Mouse (Mus musculus) macrophage (primary cell): ENCODE results near the gene Clstn3. TPM values are rescaled to one million over a fixed set of nuclear protein-coding genes. Genes with fewer than 3 reads are reported as not detected.

Experiments used
- H3K27ac ChIP-seq: fragments of 350-480 bp; formaldehyde crosslinking; 2 replicates; pipeline ENCODE4 v1.9.0; 2021
- H3K36me3 ChIP-seq: fragments of 350-480 bp; formaldehyde crosslinking; 2 replicates; pipeline ENCODE4 v1.9.0; 2021; ENCODE audit errors: inconsistent target
- H3K4me3 ChIP-seq: fragments of 350-480 bp; formaldehyde crosslinking; 2 replicates; pipeline ENCODE4 v1.9.0; 2021; ENCODE audit errors: inconsistent target
- H3K79me2 ChIP-seq: fragments of 350-480 bp; formaldehyde crosslinking; 2 replicates; pipeline ENCODE4 v1.9.0; 2021; ENCODE audit errors: inconsistent target
- WGBS: methylation state at CpG from one replicate; pipeline ENCODE4 v1.1.7; 2026; ENCODE audit warnings: inconsistent platforms; ENCODE audit not compliant: missing documents; 5-methylcytosine and 5-hydroxymethylcytosine counted together
- polyA plus RNA-seq: library from polyadenylated mRNA; stranded (reverse); fragments of 250-400 nt; gene quantifications from 3 replicates; pipeline ENCODE4 v1.2.4, GENCODE M21; 2018; ENCODE audit warnings: inconsistent platforms

Gene Clstn3
- polyA plus RNA-seq, 1 experiment from 2014 or later = 0.34 TPM

DNA sequence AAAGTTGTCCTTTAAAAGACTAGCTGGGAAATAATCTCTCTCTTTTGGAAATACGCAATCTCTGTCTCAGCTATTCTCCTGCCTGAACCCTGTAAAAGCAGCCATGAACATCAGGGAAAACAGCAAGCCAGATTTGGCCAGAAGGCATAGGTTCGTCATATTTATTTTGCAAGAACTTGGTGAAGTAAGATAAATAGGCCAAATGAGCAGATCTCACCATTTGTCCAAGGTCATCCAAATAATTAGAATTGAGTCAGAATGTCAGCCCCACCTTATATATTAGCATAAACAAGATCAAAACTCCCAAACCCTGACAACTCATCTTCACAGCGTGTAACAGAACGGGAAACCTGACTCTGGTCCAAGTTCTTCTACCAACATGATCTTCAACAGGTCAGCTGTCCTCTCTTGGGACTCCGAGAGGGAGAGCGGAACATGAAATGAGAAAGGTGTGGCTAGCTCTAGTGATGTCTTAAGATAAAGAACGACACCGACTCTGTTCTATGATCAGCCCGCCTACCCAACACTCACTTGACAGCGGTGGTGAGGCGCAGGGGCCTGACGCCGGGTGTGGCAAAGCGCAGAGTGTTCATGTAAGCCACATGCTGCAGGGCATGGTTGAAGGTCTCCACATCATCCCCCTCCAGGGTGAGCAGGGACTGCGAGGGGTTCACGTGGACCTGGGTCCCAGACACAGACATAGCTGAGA lies 15.5 kb downstream of the Clstn3 start:
- WGBS = 95% methylated on average over 13 of the region's 16 CpGs
- Histone ChIP-seq H3K79me2 (no peaks in the 10 kb centered on the region), H3K36me3 (no peaks in the 10 kb centered on the region), H3K27ac (no peak overlapping the region), H3K4me3 (no peak overlapping the region)

DNA sequence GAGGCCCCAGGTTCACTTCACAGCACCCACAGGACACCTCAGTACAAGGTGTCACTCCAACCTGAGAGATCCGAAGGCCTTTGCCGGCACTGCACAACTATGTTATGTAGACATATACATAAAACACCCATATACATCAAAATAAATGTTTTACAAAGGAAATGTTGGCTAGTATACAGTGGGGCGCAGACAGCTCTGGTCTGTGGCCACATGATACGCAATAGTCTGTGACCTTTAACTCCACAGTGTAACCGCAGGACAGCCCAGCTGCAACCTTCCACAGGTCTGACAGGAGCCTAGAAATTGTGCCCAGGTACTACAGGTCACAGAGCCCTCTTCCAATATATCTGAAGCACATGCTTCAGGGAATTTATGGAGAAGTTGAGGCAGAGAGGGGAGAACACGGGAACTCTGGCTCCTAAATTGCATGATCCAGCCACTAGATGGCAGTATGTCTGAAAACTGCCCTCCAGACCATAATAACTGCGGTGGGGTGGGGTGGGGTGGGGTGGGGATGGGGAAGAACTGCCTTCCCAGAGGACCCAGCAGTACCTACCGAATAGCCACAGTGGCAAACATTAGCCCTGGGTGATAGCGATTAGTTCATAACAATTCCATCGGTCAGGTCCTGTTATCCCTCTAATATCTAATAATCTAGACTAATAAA lies 16.3 kb downstream of the Clstn3 start:
- Histone ChIP-seq H3K27ac (no peak overlapping the region), H3K79me2 (no peaks in the 10 kb centered on the region), H3K4me3 (no peak overlapping the region), H3K36me3 (no peaks in the 10 kb centered on the region)
- WGBS = 71% methylated on average over 10 of the region's 10 CpGs

DNA sequence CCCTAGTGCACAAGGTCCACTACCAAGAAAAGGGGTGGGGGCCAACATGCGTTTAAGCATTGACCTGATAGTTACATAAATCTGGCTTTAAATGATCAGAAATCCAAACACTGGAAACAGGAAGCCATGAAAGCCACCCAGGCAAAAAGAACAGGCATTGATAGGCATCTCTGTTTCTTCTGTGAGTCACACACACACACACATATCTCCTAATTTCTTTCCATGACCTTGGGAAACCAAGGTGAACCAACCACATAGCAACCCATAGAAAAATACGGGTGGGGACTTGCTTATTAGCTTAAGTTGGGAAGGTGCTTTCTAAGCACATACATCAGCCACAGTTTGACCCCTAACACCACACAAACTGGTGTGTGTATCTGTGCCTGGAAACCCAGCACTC lies 17.2 kb downstream of the Clstn3 start:
- Histone ChIP-seq H3K79me2 (no peaks in the 10 kb centered on the region), H3K27ac (no peak overlapping the region), H3K4me3 (no peak overlapping the region), H3K36me3 (no peaks in the 10 kb centered on the region)
- WGBS = 83% methylated on average over 2 of the region's 2 CpGs

- no peaks in the 10 kb centered on the region for H3K36me3 ChIP-seq
- no peaks in the 10 kb centered on the region for H3K79me2 ChIP-seq
- no peak overlapping the region for H3K27ac ChIP-seq
- 97% methylated on average over 9 of the region's 9 CpGs for WGBS
- no peak overlapping the region for H3K4me3 ChIP-seq
Observed at GRCm38 (mm10) chr6:124446459-124446858, 18.1 kb downstream of the Clstn3 start.

- no peak overlapping the region for H3K4me3 ChIP-seq
- WGBS = 94% methylated on average over 2 of the region's 2 CpGs
- no peaks in the 10 kb centered on the region for H3K79me2 ChIP-seq
- no peaks in the 10 kb centered on the region for H3K36me3 ChIP-seq
- H3K27ac ChIP-seq = no peak overlapping the region
Observed at GRCm38 (mm10) chr6:124446024-124446423, 18.6 kb downstream of the Clstn3 start.

DNA sequence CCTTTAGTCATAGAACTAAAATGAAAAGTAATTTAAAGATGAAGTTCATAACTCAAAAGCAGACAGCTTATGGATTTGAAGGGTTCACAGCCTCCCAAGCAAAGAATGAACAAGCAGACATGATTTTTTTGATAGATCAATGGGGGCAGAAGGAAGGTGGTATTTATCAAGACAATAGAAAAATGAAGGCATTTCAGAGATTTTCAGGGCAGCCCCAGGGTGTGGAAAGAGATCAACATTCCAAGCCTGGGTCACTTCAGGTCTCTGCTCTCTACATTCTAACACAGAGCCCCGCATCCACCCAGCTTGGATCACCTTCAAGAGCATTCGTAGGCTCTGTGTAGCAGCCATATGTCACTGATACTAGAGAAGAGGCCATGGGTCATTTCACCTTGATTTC lies 21.3 kb downstream of the Clstn3 start:
- H3K36me3 ChIP-seq = no peaks in the 10 kb centered on the region
- no peaks in the 10 kb centered on the region for H3K79me2 ChIP-seq
- H3K4me3 ChIP-seq = no peak overlapping the region
- WGBS = 94% methylated on average over 2 of the region's 2 CpGs
- no peak overlapping the region for H3K27ac ChIP-seq

- Histone ChIP-seq H3K27ac (no peak overlapping the region), H3K79me2 (no peaks in the 10 kb centered on the region), H3K4me3 (no peak overlapping the region), H3K36me3 (no peaks in the 10 kb centered on the region)
- 93% methylated on average over 6 of the region's 7 CpGs for WGBS
Observed at GRCm38 (mm10) chr6:124436245-124436644, 28.3 kb downstream of the Clstn3 start.

DNA sequence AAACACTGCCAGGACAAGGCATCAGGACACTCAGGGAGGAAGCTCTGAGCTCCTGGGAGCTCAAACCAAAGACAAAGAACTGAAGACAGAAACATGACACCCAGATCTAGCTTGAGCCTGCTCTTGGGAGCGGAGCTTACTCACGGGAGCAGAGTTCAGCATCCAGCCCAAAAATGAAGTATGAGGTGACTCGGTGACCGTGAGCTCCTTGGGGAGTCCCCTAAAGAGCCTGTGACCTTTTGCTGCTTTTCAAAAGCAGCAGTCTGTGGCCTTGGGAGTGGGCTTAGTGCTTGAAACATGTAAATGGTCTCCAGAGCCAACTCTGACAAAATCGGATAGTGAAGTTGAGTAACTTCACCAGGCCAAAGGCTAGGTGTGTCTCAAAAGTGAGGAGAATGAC lies 29.4 kb downstream of the Clstn3 start:
- no peaks in the 10 kb centered on the region for H3K36me3 ChIP-seq
- H3K4me3 ChIP-seq = no peak overlapping the region
- 91% methylated on average over 5 of the region's 5 CpGs for WGBS
- no peak overlapping the region for H3K27ac ChIP-seq
- no peaks in the 10 kb centered on the region for H3K79me2 ChIP-seq

DNA sequence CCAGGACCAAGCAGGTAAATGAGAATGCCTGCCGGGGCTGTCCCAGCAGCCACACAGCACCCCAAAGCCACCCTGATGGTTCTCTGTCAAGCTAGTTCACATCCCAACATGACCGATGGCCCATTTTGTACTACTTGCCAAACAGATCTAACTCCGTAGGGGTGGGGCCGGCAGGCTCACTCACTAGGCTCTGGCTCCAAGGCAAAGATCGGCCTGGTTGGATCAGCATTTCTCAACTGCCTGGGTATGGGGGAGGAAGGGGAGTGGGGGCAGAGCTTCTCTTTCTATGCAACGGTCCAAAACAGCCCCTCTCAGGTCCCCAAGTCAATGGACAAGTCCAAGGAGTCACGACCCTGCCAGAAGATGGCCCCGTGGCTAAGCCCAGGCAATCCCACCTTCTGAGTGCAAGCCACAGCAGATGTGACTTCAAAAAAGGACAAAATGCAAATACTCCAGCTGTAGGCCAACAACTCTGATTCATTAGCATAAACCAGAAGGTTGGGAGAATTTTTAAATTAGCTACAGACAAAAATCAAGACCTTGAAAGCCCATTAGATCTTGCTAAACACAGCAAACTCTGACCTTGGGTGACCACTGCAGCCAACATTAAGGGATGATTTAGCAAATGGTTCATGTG lies 30.8 kb downstream of the Clstn3 start:
- Histone ChIP-seq H3K79me2 (no peaks in the 10 kb centered on the region), H3K4me3 (no peak overlapping the region), H3K36me3 (no peaks in the 10 kb centered on the region), H3K27ac (no peak overlapping the region)
- 96% methylated on average over 8 of the region's 8 CpGs for WGBS

- Histone ChIP-seq H3K4me3 (no peak overlapping the region), H3K27ac (no peak overlapping the region), H3K36me3 (no peaks in the 10 kb centered on the region), H3K79me2 (no peaks in the 10 kb centered on the region)
- WGBS = 93% methylated on average over 8 of the region's 8 CpGs
Observed at GRCm38 (mm10) chr6:124430784-124431495, 33.7 kb downstream of the Clstn3 start.

DNA sequence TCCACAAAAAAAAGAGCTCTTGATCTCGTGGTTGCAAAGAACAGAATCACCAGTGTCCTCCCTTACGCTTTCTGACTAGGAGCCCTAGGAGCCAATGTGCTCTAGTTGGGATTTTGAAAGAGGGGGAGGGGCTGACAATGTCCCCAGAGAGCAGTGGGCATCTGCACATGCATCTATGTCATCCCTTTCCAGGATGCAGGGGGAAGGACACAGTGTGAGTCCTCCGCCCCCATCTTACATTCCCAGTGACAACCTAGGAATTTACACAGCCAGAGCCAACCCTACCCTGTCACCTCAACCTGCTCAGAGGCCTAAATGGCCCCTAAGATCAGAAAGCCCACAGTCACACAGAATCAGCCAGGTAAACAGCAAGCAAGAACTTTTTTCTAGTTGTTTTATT lies 34.2 kb downstream of the Clstn3 start:
- H3K4me3 ChIP-seq = no peak overlapping the region
- H3K36me3 ChIP-seq = no peaks in the 10 kb centered on the region
- no peaks in the 10 kb centered on the region for H3K79me2 ChIP-seq
- WGBS = 85% methylated on average over 3 of the region's 3 CpGs
- no peak overlapping the region for H3K27ac ChIP-seq

GRCm38 (mm10) chr6:124427791-124428576 lies 36.6 kb downstream of the Clstn3 start:
- H3K79me2 ChIP-seq = no peaks in the 10 kb centered on the region
- 86% methylated on average over 5 of the region's 6 CpGs for WGBS
- H3K4me3 ChIP-seq = no peak overlapping the region

GRCm38 (mm10) chr6:124427289-124427688 lies 37.3 kb downstream of the Clstn3 start:
- H3K79me2 ChIP-seq = no peaks in the 10 kb centered on the region
- 67% methylated on average over 6 of the region's 7 CpGs for WGBS

More at GRCm38 (mm10) chr6:124427791-124428576, 36.6 kb downstream of the Clstn3 start:
- no peak overlapping the region for H3K27ac ChIP-seq
- H3K36me3 ChIP-seq = no peaks in the 10 kb centered on the region

GRCm38 (mm10) chr6:124426604-124427003 lies 38.0 kb downstream of the Clstn3 start:
- Histone ChIP-seq H3K4me3 (no peak overlapping the region), H3K79me2 (no peaks in the 10 kb centered on the region), H3K36me3 (no peaks in the 10 kb centered on the region), H3K27ac (no peak overlapping the region)
- WGBS = 81% methylated on average over 3 of the region's 3 CpGs

More at GRCm38 (mm10) chr6:124427289-124427688, 37.3 kb downstream of the Clstn3 start:
- Histone ChIP-seq H3K27ac (no peak overlapping the region), H3K4me3 (no peak overlapping the region), H3K36me3 (no peaks in the 10 kb centered on the region)
